Comparison of ENCODE assay signal across 27 mouse cellular contexts in the genomic region with DNA sequence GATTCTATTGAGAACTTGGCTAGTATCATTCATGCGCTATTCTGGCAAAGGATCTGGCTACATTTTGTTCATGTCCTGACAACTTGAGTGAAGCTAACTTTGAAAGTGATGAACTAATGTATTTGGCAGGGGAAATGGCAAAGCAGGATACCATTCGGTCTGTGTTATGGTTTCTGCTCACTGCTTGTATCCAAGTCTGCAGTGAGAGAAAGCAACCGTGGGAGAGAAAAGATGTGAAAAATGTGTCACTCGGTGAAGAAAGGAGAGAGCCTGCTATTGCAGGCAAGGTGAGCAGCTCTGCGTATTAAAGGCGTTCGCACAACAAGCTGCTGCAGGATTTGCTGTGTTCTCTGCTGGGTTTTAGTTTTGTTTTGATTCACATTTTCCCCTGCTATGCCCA.
"Had no signal": no experiment of that assay in that cellular context is flagged by ENCODE, and none has a peak within 500 bp of the region (broad histone marks: within the 10 kb centered on the region; RNA-seq: fewer than 3 reads in every experiment).

No protein-coding gene starts in this region.

- H3K4me3 ChIP-seq: heart, adult 2 months; heart, embryonic 13.5 days; heart, embryonic 15.5 days; hindbrain, embryonic 10.5 days; hindbrain, embryonic 12.5 days; intestine, embryonic 15.5 days; limb, embryonic 13.5 days; limb, embryonic 15.5 days; liver, embryonic 12.5 days had no signal

- H3K27me3 ChIP-seq: heart, embryonic 13.5 days; heart, embryonic 15.5 days; hindbrain, embryonic 12.5 days; intestine, embryonic 15.5 days; limb, embryonic 13.5 days; limb, embryonic 15.5 days; liver, embryonic 12.5 days had no signal

- H3K4me1 ChIP-seq: heart, embryonic 13.5 days; heart, embryonic 15.5 days; hindbrain, embryonic 10.5 days; hindbrain, embryonic 12.5 days; intestine, embryonic 15.5 days; limb, embryonic 13.5 days; limb, embryonic 15.5 days; liver, embryonic 12.5 days had no signal

- H3K9me3 ChIP-seq: heart, embryonic 13.5 days; heart, embryonic 15.5 days; hindbrain, embryonic 12.5 days; intestine, embryonic 15.5 days; limb, embryonic 13.5 days; limb, embryonic 15.5 days; liver, embryonic 12.5 days had no signal

- H3K4me2 ChIP-seq: heart, embryonic 11.5 days; heart, embryonic 13.5 days; heart, embryonic 15.5 days; hindbrain, embryonic 12.5 days; hindbrain, embryonic 14.5 days; intestine, embryonic 15.5 days; limb, embryonic 13.5 days; limb, embryonic 15.5 days; liver, embryonic 12.5 days had no signal

- H3K36me3 ChIP-seq: heart, embryonic 13.5 days; heart, embryonic 15.5 days; hindbrain, embryonic 10.5 days; hindbrain, embryonic 12.5 days; intestine, embryonic 15.5 days; limb, embryonic 13.5 days; limb, embryonic 15.5 days; liver, embryonic 12.5 days had no signal

- H3K27ac ChIP-seq: heart, adult 2 months; heart, embryonic 13.5 days; heart, embryonic 15.5 days; hindbrain, embryonic 10.5 days; hindbrain, embryonic 12.5 days; hindbrain, embryonic 14.5 days; intestine, embryonic 15.5 days; limb, embryonic 13.5 days; limb, embryonic 15.5 days; liver, embryonic 12.5 days; liver, embryonic 14.5 days had no signal

- DNase-seq: gastrocnemius, postnatal 14 days; gastrocnemius, postnatal 36 days; heart, adult 11 months; heart, adult 2 months; heart, postnatal 4 days; kidney, adult 18-20 months; kidney, adult 8-10 months; kidney, postnatal 10 days; kidney, postnatal 25 days; kidney, postnatal 4 days; layer of hippocampus, adult 9-11 months; layer of hippocampus, postnatal 36 days; left cerebral cortex, postnatal 4 days had no signal

- ATAC-seq: hindbrain, embryonic 16.5 days; inflammation-experienced regulatory T-cells, adult 6 months; intestine, embryonic 15.5 days; intestine, postnatal 0 days; liver, embryonic 12.5 days had no signal

- H3K9ac ChIP-seq: heart, embryonic 13.5 days; heart, embryonic 15.5 days; hindbrain, embryonic 12.5 days; hindbrain, embryonic 14.5 days; intestine, embryonic 15.5 days; limb, embryonic 13.5 days; limb, embryonic 15.5 days; liver, embryonic 12.5 days; liver, embryonic 14.5 days had no signal
